Mouse (Mus musculus): ENCODE results near the gene Igf2r.

- no peak for TF ChIP-seq CTCF (IDR thresholded peaks at IDR 0.05; ENCODE audit: low read depth)
- TF ChIP-seq EP300 (IDR thresholded peaks at IDR 0.05; ENCODE audit: low read depth) = no peak
These were observed 13.5 kb downstream of the Igf2r start for GRCm38 (mm10) chr17:12755951-12756350.
